Mouse (Mus musculus) cerebellum, adult 2 months (tissue): ENCODE results near the gene Bcap31.

Experiments
- CTCF ChIP-seq: fragments of 200-500 bp; IDR thresholded peaks from 2 replicates; pipeline ENCODE4 v1.5.1; 2011; ENCODE audit warnings: low read depth, mild to moderate bottlenecking, control low read depth, low read length, moderate library complexity, borderline replicate concordance; ENCODE audit not compliant: insufficient read depth
- POLR2A ChIP-seq: fragments of 200-500 bp; IDR thresholded peaks from 2 replicates; pipeline ENCODE4 v1.6.1; 2011; ENCODE audit warnings: low read length, control low read depth, borderline replicate concordance; ENCODE audit not compliant: insufficient read depth

DNA sequence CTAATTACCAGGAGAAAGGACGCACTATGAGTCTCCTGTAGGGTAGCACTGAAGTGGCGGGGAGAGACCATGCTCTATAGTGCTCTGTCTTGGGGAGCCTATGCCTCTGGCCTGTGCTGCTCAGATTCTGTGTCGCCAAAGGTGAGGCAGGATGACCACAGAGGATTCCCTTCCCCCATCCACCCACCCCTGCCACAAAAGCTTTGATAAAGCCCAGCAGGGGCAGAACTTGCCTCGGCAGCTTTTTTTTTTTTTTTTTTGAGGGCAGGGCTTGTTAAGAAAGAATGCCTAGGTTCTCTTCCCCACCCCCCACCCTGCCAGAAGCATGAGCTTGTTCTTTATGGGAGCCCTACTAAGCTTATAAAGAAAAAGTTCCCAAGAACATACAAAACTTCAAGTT, 70.9 kb downstream of the Bcap31 start:
- TF ChIP-seq POLR2A (no peak), CTCF (no peak)
